Mouse (Mus musculus) heart, adult 18-20 months (tissue): ENCODE data around the gene Prp2. TPM values are rescaled to one million over a fixed set of nuclear protein-coding genes. Genes with fewer than 3 reads are reported as not detected.
"Not testable (repeated sequence)": the region's sequence is repeated elsewhere in the genome, so short reads cannot be mapped to it uniquely, and the experiment has no call there.

ENCODE experiments used
- DNase-seq, 2 experiments: peaks; one replicate each; pipeline ENCODE4 v3.0.0; 2021 to 2022; ENCODE audit warnings: mixed read lengths in 1 of 2
- long read RNA-seq, 2 experiments: library from polyadenylated mRNA; stranded (forward); transcript quantifications; one replicate each; pipeline ENCODE4 v2.0.0; 2021
- total RNA-seq, 2 experiments: library from RNA; stranded (reverse); gene quantifications; 2 replicates each; pipeline ENCODE4 v1.2.3; 2021

Gene Prp2
- total RNA-seq, result not detected
- long read RNA-seq, experiment 1, result 0 reads
- long read RNA-seq, experiment 2, result 0 reads

DNA sequence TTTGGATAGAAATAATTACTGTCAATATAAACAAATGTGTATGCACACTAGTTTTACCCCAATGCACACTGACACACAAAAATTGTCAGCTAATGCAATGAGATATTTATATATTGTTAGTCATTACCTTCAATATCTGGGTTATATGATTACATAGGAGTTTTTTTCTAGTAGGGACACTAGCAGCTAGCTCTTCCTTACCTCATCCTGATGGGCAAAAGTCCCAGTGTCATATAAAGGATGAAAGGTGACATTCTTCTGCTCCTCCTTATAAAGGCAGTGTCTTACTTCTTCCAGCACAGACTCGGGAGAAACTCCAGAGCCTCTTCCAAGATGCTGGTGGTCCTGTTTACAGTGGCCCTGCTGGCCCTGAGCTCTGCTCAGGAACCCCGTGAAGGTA is at the start of gene Prp2:
TSS of gene Prp2 (plus strand) at position 301 of the 400 bp plus-strand sequence.
- DNase-seq, result not testable (repeated sequence)

DNA sequence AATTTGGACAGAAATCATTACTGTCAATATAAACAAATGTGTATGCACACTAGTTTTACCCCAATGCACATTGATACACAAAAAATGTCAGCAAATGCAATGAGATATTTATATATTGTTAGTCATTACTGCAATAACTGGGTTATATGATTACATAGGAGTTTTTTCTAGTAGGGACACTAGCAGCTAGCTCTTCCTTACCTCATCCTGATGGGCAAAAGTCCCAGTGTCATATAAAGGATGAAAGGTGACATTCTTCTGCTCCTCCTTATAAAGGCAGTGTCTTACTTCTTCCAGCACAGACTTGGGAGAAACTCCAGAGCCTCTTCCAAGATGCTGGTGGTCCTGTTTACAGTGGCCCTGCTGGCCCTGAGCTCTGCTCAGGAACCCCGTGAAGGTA is 26.2 kb upstream of the Prp2 start, which contains the start of gene Prh1:
TSS of gene Prh1 (plus strand) at position 301 of the 400 bp plus-strand sequence.
- not testable (repeated sequence) for DNase-seq

DNA sequence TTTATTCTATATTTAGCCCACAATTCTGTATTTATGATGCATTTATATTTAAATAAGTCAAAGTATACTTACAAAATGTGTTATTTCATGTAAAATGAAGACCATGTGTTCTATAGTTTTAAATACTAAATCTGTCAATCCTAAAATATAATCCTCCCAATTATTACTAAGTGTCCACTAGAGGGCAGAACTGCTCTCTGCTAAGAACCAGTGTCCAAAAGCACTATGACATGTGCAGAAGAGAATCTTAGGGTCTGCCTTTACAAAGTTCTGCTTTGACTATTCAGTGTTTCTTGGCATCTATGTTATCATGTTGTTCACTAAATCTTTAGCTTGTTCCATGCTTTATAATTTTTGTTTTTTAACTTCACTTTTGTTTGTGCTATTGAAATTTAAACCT is 53.7 kb downstream of the Prp2 start:
- peak in 1 of 2 experiments; percentile 2 for DNase-seq

Other genes starting within 250 kb of the Prp2 start
- gene Gm8882, start 231.8 kb upstream of the Prp2 start, total RNA-seq, result not detected
- not detected for gene Prh1, start 26.1 kb upstream of the Prp2 start, total RNA-seq
- gene A630073D07Rik, start 55.6 kb downstream of the Prp2 start, total RNA-seq, result not detected
- not detected for gene Tas2r120, start 61.0 kb downstream of the Prp2 start, total RNA-seq
- not detected for gene Tas2r121, start 105.1 kb downstream of the Prp2 start, total RNA-seq
- not detected for gene Tas2r122, start 116.0 kb downstream of the Prp2 start, total RNA-seq
- not detected for gene Tas2r115, start 142.1 kb downstream of the Prp2 start, total RNA-seq
- not detected for gene Tas2r124, start 158.8 kb downstream of the Prp2 start, total RNA-seq
- gene Tas2r102, start 166.2 kb downstream of the Prp2 start, total RNA-seq, result not detected
- gene Tas2r136, start 182.2 kb downstream of the Prp2 start, total RNA-seq, result not detected
- not detected for gene Tas2r117, start 206.9 kb downstream of the Prp2 start, total RNA-seq